Mouse (Mus musculus) lung, postnatal 36 days (tissue): ENCODE results near the gene Strip2.

Experiments
- DNase-seq: peaks from one replicate; pipeline ENCODE4 v3.0.0; 2022; ENCODE audit warnings: mixed read lengths

The Strip2 gene

GRCm38 (mm10) chr6:29916530-29917382 is at the start of gene Strip2:
Gene Strip2, plus strand, starts transcription at chr6:29917012.
- peak; percentile 96 for DNase-seq

GRCm38 (mm10) chr6:29868341-29868895 is 48.4 kb upstream of the Strip2 start:
- no peak for DNase-seq

- no peak for DNase-seq
These were observed 43.2 kb upstream of the Strip2 start for GRCm38 (mm10) chr6:29873654-29874053.

GRCm38 (mm10) chr6:29875576-29875975 is 41.2 kb upstream of the Strip2 start:
- DNase-seq, result peak; percentile 4

GRCm38 (mm10) chr6:29876782-29877181 is 40.0 kb upstream of the Strip2 start:
- no peak for DNase-seq

- no peak for DNase-seq
These were observed 37.2 kb upstream of the Strip2 start for GRCm38 (mm10) chr6:29879579-29879978.

- no peak for DNase-seq
These were observed 36.0 kb upstream of the Strip2 start for GRCm38 (mm10) chr6:29880796-29881195.

GRCm38 (mm10) chr6:29881936-29882335 is 34.9 kb upstream of the Strip2 start:
- no peak for DNase-seq

GRCm38 (mm10) chr6:29882870-29883269 is 33.9 kb upstream of the Strip2 start:
- no peak for DNase-seq

GRCm38 (mm10) chr6:29891151-29891550 is 25.7 kb upstream of the Strip2 start:
- no peak for DNase-seq

- DNase-seq, result no peak
These were observed 19.8 kb upstream of the Strip2 start for GRCm38 (mm10) chr6:29896976-29897375.

- no peak for DNase-seq
These were observed 15.4 kb upstream of the Strip2 start for GRCm38 (mm10) chr6:29901450-29901849.

GRCm38 (mm10) chr6:29902256-29902655 is 14.6 kb upstream of the Strip2 start:
- DNase-seq, result no peak

- no peak for DNase-seq
These were observed 13.4 kb upstream of the Strip2 start for GRCm38 (mm10) chr6:29903343-29903914.

- DNase-seq, result no peak
These were observed 12.5 kb upstream of the Strip2 start for GRCm38 (mm10) chr6:29904281-29904680.

GRCm38 (mm10) chr6:29910631-29911030 is 6.2 kb upstream of the Strip2 start:
- DNase-seq, result no peak

- no peak for DNase-seq
These were observed 3.1 kb upstream of the Strip2 start for GRCm38 (mm10) chr6:29913673-29914072.

GRCm38 (mm10) chr6:29914136-29914535 is 2.7 kb upstream of the Strip2 start:
- no peak for DNase-seq

GRCm38 (mm10) chr6:29915836-29916235 is 976 bp upstream of the Strip2 start:
- DNase-seq, result no peak

GRCm38 (mm10) chr6:29917383-29917720 is 540 bp downstream of the Strip2 start:
- DNase-seq, result peak; percentile 8

- no peak for DNase-seq
These were observed 1.1 kb downstream of the Strip2 start for GRCm38 (mm10) chr6:29917947-29918346.

- no peak for DNase-seq
These were observed 6.7 kb downstream of the Strip2 start for GRCm38 (mm10) chr6:29923501-29923900.

- no peak for DNase-seq
These were observed 8.9 kb downstream of the Strip2 start for GRCm38 (mm10) chr6:29925594-29926219.

- DNase-seq, result no peak
These were observed 13.3 kb downstream of the Strip2 start for GRCm38 (mm10) chr6:29930087-29930486.
